Mouse (Mus musculus) neural tube, embryonic 13.5 days (tissue): ENCODE measurements at regions not wholly inside any gene's neighbourhood (a gene's known extent, or its start where the extent isn't known, plus 50 kb on each side); places are given as distances from the start of the nearest gene placed in this dataset.

ENCODE experiments used
- ATAC-seq: fragments of 200-750 bp; cut with Nextera tagmentation; 2 replicates; pipeline ENCODE4 v1.8.0; 2017; ENCODE audit warnings: low read depth, mild to moderate bottlenecking, moderate TSS enrichment, moderate library complexity
- H3K27ac ChIP-seq: fragments of 300-500 bp; sonication (generic); replicated peaks from 2 replicates; pipeline ENCODE4 v1.5.1; 2015; ENCODE audit warnings: moderate library complexity, mild to moderate bottlenecking, inconsistent platforms
- H3K27me3 ChIP-seq: fragments of 300-500 bp; sonication (generic); 2 replicates; pipeline ENCODE4 v1.6.1; 2015; ENCODE audit warnings: mild to moderate bottlenecking, inconsistent platforms
- H3K36me3 ChIP-seq: fragments of 300-500 bp; sonication (generic); 2 replicates; pipeline ENCODE4 v1.6.1; 2015; ENCODE audit warnings: mild to moderate bottlenecking, inconsistent platforms
- H3K4me1 ChIP-seq: fragments of 300-500 bp; sonication (generic); replicated peaks from 2 replicates; pipeline ENCODE4 v1.6.1; 2015; ENCODE audit warnings: inconsistent platforms
- H3K4me2 ChIP-seq: fragments of 300-500 bp; sonication (generic); 2 replicates; pipeline ENCODE4 v1.6.1; 2015; ENCODE audit warnings: inconsistent platforms, mild to moderate bottlenecking, moderate library complexity
- H3K4me3 ChIP-seq: fragments of 300-500 bp; sonication (generic); 2 replicates; pipeline ENCODE4 v1.5.1; 2015; ENCODE audit warnings: mild to moderate bottlenecking, inconsistent platforms
- H3K9ac ChIP-seq: fragments of 300-500 bp; sonication (generic); 2 replicates; pipeline ENCODE4 v1.6.1; 2015; ENCODE audit warnings: moderate library complexity, mild to moderate bottlenecking, inconsistent platforms
- H3K9me3 ChIP-seq: fragments of 300-500 bp; sonication (generic); 2 replicates; pipeline ENCODE4 v1.6.1; 2016; ENCODE audit warnings: inconsistent platforms
- WGBS: fragments of 180-500 bp; shearing (Covaris S2); methylation state at CpG from one replicate; pipeline ENCODE4 v1.1.7; 2015; 5-methylcytosine and 5-hydroxymethylcytosine counted together

DNA sequence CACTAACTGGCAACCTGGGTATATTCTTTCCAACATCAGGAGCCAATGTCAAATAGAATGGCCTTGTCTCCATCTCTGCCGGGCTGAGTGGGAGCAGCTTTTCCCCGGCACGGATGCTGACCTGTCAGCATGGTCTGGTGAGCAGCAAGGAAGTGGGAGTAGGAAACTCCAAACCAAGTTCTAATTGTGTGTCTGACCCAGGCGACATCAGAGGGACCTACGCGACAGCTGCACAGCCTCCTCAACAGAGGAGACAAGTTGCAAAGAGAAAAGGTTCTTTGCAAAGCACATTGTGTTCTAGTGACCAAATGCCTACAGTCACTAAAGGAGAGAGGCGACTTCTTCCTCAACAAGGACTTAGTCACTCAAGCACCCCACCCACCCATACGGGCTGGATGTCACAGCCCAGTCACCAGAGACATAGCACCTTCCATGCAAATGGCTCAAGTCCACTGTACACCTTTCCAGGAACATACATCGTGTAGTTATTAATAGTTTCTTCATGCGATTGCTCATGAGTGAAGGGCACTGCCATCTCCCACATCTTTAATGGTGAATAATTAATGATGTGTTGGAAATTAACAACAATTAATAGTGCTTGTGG is 334.8 kb upstream of the Hnrnpa3 start:
- Histone ChIP-seq H3K9me3 (no peaks in the 10 kb centered on the region), H3K4me1 (no peaks in the 10 kb centered on the region), H3K4me3 (no peak overlapping the region), H3K27me3 (no peaks in the 10 kb centered on the region), H3K36me3 (no peaks in the 10 kb centered on the region), H3K9ac (no peak overlapping the region), H3K4me2 (no peak overlapping the region), H3K27ac (no peak overlapping the region)
- WGBS: 88% methylated on average over 10 of the region's 10 CpGs
- no peak for ATAC-seq

- ATAC-seq: no peak
- H3K9me3 ChIP-seq: no peaks in the 10 kb centered on the region
- no peaks in the 10 kb centered on the region for H3K27me3 ChIP-seq
- no peak overlapping the region for H3K9ac ChIP-seq
- no peak overlapping the region for H3K4me2 ChIP-seq
- no peaks in the 10 kb centered on the region for H3K36me3 ChIP-seq
- 82% methylated on average over 2 of the region's 2 CpGs for WGBS
- no peak overlapping the region for H3K27ac ChIP-seq
- H3K4me1 ChIP-seq: no peaks in the 10 kb centered on the region
- H3K4me3 ChIP-seq: no peak overlapping the region
These were observed 329.5 kb upstream of the Hnrnpa3 start for GRCm38 (mm10) chr2:75329598-75329997.

DNA sequence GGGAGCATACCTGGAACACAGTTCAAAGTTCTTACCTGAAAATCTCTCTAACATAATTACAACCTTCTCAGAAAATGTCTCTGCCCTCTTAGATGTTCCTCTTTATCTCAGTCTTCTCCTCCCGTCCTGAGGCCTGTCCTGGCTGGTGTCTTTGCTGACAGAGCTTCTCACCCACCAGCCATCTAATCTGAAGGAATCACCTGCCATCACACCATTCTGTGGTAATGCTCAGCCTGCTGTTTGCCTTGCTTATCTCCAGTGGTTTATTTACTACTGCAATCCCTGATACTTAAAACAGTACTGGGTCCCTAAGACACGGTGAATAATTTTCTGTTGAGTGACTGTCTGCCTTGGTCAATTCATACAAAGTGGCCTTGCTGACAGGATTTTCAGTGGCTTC is 317.8 kb upstream of the Hnrnpa3 start:
- Histone ChIP-seq H3K4me2 (no peak overlapping the region), H3K27ac (no peak overlapping the region), H3K9me3 (no peaks in the 10 kb centered on the region), H3K27me3 (no peaks in the 10 kb centered on the region), H3K36me3 (no peaks in the 10 kb centered on the region), H3K9ac (no peak overlapping the region), H3K4me3 (no peak overlapping the region), H3K4me1 (no peaks in the 10 kb centered on the region)
- no peak for ATAC-seq
- 84% methylated on average over 2 of the region's 2 CpGs for WGBS

DNA sequence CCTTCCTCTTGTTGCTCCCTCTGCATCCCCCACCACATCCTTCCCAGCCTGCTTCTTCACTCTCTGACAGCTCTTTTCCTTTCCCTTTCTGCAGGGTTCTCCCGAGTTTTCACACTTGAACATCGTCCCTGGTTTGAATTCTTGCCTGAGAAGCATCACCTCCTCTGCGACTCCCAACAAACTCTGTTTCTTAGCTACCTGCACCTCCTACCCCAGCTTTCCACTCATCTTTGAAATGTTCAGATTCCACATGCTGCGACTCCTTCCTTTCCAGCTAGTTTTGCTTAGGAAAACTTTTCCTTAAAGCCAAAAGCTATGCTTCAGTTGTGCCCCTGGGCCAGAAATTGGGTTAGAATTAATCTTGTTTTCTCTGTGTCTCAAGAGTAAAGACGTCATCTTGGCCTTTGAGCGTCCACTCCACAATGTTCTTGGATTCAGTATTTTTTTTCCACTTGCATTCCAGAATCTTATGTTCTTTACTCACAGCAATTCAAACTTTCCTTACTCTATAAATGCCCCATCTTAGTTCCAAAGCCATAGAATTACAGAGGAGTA is 317.3 kb upstream of the Hnrnpa3 start:
- 87% methylated on average over 6 of the region's 6 CpGs for WGBS
- no peak overlapping the region for H3K9ac ChIP-seq
- H3K27ac ChIP-seq: no peak overlapping the region
- no peaks in the 10 kb centered on the region for H3K36me3 ChIP-seq
- H3K4me1 ChIP-seq: no peaks in the 10 kb centered on the region
- H3K4me3 ChIP-seq: no peak overlapping the region
- no peak for ATAC-seq
- H3K4me2 ChIP-seq: no peak overlapping the region
- H3K27me3 ChIP-seq: no peaks in the 10 kb centered on the region
- no peaks in the 10 kb centered on the region for H3K9me3 ChIP-seq

- H3K4me2 ChIP-seq: no peak overlapping the region
- H3K9ac ChIP-seq: no peak overlapping the region
- no peak overlapping the region for H3K27ac ChIP-seq
- no peak for ATAC-seq
- no peaks in the 10 kb centered on the region for H3K36me3 ChIP-seq
- H3K4me1 ChIP-seq: peaks cover 33% of the 10 kb centered on the region
- H3K4me3 ChIP-seq: no peak overlapping the region
- WGBS: 66% methylated on average over 3 of the region's 3 CpGs
- H3K9me3 ChIP-seq: no peaks in the 10 kb centered on the region
- no peaks in the 10 kb centered on the region for H3K27me3 ChIP-seq
These were observed 308.2 kb upstream of the Hnrnpa3 start for GRCm38 (mm10) chr2:75350902-75351301.

DNA sequence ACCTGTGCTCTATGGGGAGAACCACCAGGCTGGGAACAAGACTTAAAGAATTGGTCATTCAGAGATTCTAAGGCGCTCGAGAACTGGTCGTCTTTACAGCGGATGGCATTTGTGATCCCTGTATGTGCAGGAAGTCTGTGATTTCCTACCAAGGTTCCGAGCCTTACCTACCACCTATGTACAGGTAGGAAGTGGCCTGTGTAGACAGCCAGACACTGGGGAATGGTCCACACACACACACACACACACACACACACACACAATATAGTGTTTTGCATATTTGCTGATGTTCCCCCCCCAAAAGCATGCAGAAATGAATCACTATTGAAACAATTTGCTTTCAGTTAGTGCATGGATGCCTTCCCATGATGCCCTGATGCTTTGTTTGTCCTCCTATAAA is 307.1 kb upstream of the Hnrnpa3 start:
- Histone ChIP-seq H3K27me3 (no peaks in the 10 kb centered on the region), H3K4me3 (no peak overlapping the region), H3K27ac (peak overlapping the region; percentile 1; the same call in 1 of the 2 replicates), H3K9me3 (no peaks in the 10 kb centered on the region), H3K9ac (no peak overlapping the region), H3K36me3 (no peaks in the 10 kb centered on the region), H3K4me1 (peaks cover 33% of the 10 kb centered on the region), H3K4me2 (no peak overlapping the region)
- WGBS: 87% methylated on average over 5 of the region's 5 CpGs
- ATAC-seq: peak; percentile 62; the same call in 1 of the 2 replicates

DNA sequence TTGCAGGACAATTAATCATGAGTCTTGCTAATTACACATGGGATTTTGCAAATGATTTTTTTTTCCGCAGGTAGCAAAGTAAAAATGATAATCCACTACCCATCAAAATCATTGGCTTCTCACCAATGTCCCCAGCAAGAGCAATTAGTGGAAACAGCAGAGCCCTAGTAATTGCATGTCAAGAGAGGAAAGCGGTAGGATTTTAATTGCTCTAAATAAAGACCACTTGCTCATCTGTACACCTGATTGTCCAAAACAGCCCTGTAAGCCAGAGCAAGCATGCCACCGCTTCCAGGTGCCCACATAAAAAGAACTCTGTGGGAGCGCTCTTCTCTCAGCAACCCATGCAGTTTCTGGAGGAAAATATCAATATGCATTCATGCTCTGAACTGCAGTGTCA is 306.5 kb upstream of the Hnrnpa3 start:
- H3K36me3 ChIP-seq: no peaks in the 10 kb centered on the region
- ATAC-seq: peak; percentile 67
- no peaks in the 10 kb centered on the region for H3K9me3 ChIP-seq
- no peak overlapping the region for H3K4me3 ChIP-seq
- peak overlapping the region; percentile 74 for H3K27ac ChIP-seq
- 54% methylated on average over 4 of the region's 4 CpGs for WGBS
- no peaks in the 10 kb centered on the region for H3K27me3 ChIP-seq
- H3K4me1 ChIP-seq: peaks cover 33% of the 10 kb centered on the region
- H3K4me2 ChIP-seq: no peak overlapping the region
- H3K9ac ChIP-seq: no peak overlapping the region

DNA sequence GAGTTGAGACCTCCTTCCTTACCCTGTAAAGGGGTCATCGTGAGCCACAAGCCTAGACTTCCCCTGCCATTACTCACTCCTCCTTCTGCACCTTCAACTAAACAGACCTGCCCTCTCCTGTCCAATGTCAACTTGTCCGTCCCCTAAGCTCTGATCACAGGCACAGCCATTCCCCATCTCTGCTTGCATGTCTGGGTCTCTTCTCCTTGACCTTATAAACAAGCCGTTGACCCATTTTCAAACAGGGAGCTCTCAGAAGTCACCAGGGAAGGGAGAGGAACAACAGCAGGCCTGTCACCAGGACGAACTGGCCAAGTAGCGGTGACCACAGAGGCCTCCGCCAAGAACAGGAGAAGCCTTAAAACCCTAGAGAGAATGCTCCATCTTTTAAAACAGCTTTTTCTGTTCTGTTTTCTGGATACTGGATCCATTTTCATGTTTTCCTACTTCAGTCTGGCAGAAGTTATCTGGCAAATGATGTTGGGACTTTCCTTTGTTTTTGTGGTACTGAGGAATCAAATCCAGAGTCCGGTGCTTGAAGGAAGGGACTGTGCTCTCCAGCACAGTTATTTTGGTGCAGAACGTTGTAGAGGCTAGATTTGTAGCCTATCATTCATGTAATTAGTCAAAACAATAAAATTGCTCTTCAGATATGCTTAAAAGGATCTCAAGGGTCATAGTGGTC is 302.2 kb upstream of the Hnrnpa3 start:
- Histone ChIP-seq H3K9ac (no peak overlapping the region), H3K4me1 (peaks cover 28% of the 10 kb centered on the region), H3K4me3 (no peak overlapping the region), H3K4me2 (no peak overlapping the region), H3K9me3 (no peaks in the 10 kb centered on the region), H3K27me3 (no peaks in the 10 kb centered on the region), H3K36me3 (no peaks in the 10 kb centered on the region), H3K27ac (no peak overlapping the region)
- ATAC-seq: no peak
- 70% methylated on average over 8 of the region's 8 CpGs for WGBS

DNA sequence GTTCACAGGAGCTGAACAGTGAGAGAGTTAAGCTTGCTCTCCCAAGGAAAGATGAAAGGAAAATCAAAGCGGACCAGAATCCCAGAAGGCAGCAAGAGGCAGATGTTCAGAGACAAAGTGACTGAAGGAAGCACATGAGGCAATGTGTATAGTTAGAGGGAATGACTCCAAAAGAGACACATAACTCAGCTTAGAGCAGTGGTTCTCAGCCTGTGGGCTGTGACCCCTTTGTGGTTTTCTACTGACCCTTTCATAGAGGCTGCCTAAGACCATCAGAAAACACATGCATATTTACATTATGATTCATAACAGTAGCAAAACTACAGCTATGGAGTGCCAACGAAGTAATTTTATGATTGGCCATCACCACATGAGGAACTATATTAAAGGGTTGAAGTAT is 301.5 kb upstream of the Hnrnpa3 start:
- H3K4me1 ChIP-seq: peaks cover 21% of the 10 kb centered on the region
- no peak overlapping the region for H3K4me2 ChIP-seq
- H3K9me3 ChIP-seq: no peaks in the 10 kb centered on the region
- no peaks in the 10 kb centered on the region for H3K36me3 ChIP-seq
- no peak overlapping the region for H3K9ac ChIP-seq
- no peak for ATAC-seq
- no peak overlapping the region for H3K27ac ChIP-seq
- 75% methylated on average over 2 of the region's 2 CpGs for WGBS
- no peaks in the 10 kb centered on the region for H3K27me3 ChIP-seq
- H3K4me3 ChIP-seq: no peak overlapping the region

DNA sequence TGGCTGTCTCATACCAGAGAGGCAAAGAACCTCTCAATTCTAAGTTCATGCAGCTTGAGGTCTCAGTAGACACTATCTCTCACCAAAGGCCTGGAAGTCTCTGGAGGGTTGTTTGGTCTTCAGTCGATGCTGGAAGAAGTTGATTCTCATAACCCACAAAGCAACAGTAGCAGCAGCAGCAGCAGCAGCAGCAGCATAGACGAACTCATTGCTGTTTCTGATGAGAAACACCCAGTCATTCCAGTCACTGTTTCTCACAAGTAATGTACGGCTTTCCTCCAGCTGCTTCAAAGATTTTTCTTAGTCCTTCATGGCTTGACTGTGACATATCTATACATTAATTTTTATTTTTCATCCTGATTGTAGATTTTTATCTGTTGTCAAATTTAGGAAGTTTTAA is 298.1 kb upstream of the Hnrnpa3 start:
- no peak overlapping the region for H3K4me3 ChIP-seq
- no peak overlapping the region for H3K27ac ChIP-seq
- ATAC-seq: no peak
- H3K4me2 ChIP-seq: no peak overlapping the region
- 78% methylated on average over 3 of the region's 3 CpGs for WGBS
- no peaks in the 10 kb centered on the region for H3K27me3 ChIP-seq
- H3K9ac ChIP-seq: no peak overlapping the region
- H3K4me1 ChIP-seq: no peaks in the 10 kb centered on the region
- H3K36me3 ChIP-seq: no peaks in the 10 kb centered on the region
- H3K9me3 ChIP-seq: no peaks in the 10 kb centered on the region

- Histone ChIP-seq H3K36me3 (no peaks in the 10 kb centered on the region), H3K9me3 (no peaks in the 10 kb centered on the region), H3K4me2 (no peak overlapping the region), H3K27me3 (no peaks in the 10 kb centered on the region), H3K27ac (peak overlapping the region; percentile 46; the same call in 1 of the 2 replicates), H3K4me3 (no peak overlapping the region), H3K9ac (no peak overlapping the region), H3K4me1 (peaks cover 16% of the 10 kb centered on the region)
- ATAC-seq: no peak
- 74% methylated on average over 5 of the region's 5 CpGs for WGBS
These were observed 282.4 kb upstream of the Hnrnpa3 start for GRCm38 (mm10) chr2:75376666-75377065.

DNA sequence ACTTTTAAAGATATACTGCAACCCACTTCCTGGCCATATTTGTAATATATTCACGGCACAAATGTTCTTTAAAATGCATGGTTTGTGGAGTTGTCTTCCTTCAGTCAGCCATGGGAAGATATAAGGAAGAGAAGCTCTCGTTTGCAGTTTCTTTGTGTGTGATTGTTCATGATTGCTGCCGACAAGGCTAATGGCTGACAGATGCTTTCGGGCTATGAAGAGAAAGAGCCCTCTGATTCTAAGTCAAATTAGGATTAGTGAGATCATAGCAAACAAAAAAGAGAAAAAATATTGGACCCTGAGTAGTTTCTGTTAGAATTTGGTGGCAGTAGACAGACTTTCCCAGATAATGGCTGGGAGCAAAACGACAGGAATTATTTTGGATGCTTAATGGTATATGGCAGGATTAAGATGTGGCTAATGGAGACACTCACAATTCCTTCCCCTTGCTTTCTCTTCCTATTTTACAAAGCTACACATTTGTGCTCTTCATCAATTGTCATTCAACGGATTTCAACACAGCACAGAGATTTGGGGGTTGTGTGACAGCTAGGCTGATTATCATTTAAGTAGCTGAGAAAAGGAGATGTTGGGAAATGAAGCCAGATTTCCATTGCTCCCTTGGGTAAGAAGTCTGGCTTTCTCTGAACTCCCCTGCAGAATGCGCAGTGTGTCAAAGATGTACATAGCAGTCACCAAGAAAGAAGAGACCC is 273.4 kb upstream of the Hnrnpa3 start:
- Histone ChIP-seq H3K4me2 (no peak overlapping the region), H3K9ac (no peak overlapping the region), H3K4me1 (peaks cover 12% of the 10 kb centered on the region), H3K27me3 (no peaks in the 10 kb centered on the region), H3K9me3 (no peaks in the 10 kb centered on the region), H3K27ac (peak overlapping the region; percentile 42), H3K36me3 (no peaks in the 10 kb centered on the region), H3K4me3 (no peak overlapping the region)
- ATAC-seq: no peak
- WGBS: 45% methylated on average over 7 of the region's 7 CpGs
